Mouse (Mus musculus) erythroblast, embryonic 14.5 days (primary cell): ENCODE measurements around the gene Adam3.

Experiments
- GATA1 ChIP-seq: IDR thresholded peaks from 2 replicates; pipeline ENCODE4 v1.6.1; 2012; ENCODE audit warnings: low read length, inconsistent platforms, mixed read lengths
- TAL1 ChIP-seq: IDR thresholded peaks from 3 replicates; pipeline ENCODE4 v1.6.1; 2012; ENCODE audit warnings: low read length, inconsistent platforms, mixed read lengths

DNA sequence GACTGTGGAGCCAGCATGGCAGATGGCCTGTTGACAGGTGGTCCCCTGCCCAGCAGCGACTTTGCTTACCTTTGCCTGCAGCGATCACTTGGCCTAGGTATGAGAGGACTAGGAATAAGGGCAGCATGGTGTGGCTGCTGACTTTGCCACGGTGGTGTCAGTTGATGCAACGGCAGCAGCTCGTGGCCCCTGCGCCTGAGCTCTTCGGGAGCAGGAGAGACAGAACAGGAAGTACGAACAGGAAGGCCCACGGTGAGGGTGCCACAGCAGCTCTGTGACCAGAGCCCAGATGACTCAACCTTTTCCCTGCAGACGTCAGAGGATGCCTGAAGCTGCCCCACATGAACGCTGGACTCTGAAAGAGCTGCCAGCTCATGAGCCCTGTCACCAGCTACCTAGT lies at the start of gene Adam3:
- no peak for TF ChIP-seq TAL1
- TF ChIP-seq GATA1 = no peak
